Mouse (Mus musculus): ENCODE data around the gene Gemin5.

DNA sequence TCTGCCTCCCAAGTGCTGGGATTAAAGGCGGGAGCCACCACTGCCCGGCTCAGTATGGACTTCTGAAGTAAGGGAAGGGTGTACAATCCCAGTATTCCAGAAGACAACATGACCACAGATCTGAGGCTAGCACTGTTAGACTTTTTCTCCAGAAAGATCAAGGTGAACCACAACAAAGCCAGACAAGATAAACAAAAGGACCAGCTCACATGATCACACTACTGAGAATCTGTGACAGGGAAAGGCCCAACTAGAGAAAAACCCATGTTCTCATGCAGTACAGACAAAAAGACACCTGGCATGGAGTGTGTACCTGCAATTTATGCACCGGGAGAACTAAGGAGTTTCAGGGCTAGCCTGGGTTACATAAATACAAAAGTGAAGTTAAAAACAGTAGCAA, 36.3 kb downstream of the Gemin5 start:
- TF ChIP-seq POLR2A (IDR thresholded peaks at IDR 0.05; ENCODE audit: low read depth, low read length) (no peak), CTCF (IDR thresholded peaks at IDR 0.05; ENCODE audit: extremely low read depth, insufficient read depth, insufficient read length, insufficient replicate concordance) (no peak)

Data from spleen, adult 2 months (tissue).